Mouse (Mus musculus) spleen, adult 10 weeks (tissue): Measurements from ENCODE around the gene Casc4. TPM values are rescaled to one million over a fixed set of nuclear protein-coding genes. Genes with fewer than 3 reads are reported as not detected.

Source experiments
- polyA plus RNA-seq: library from polyadenylated mRNA; stranded (reverse); fragments of 350-450 nt; fragmentation: Illumina TruSeq; extraction: RNeasy Lipid Tissue Mini Kit (QIAGEN cat#74804); gene quantifications from one replicate; pipeline ENCODE4 v1.2.3, GENCODE M21; 2015; ENCODE audit warnings: low replicate concordance; ENCODE audit not compliant: insufficient read depth

Gene Casc4
- polyA plus RNA-seq: 10.1 TPM

DNA sequence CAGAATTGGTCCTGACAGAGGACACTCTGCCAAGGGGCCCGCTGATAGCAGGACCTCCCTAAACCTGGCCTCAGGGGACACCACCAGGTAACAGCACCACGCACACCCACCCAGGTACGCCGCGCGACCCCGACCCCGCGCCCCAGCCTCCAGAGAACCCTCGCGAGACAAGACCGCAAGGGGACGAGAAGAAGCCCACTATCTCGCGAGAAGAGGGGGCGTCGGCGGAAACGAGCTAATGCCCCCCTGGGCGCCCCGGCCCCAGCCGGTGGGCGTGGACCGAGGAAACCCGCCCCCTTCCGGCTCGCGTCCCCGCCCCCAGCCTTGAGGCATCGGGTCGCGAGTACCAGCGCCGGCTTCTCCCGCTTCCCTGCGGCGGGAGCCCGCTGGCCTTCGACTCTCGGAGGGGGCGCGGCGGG is at the start of gene Casc4:
Gene Casc4 (plus strand): TSS at position 339 of the 419 bp plus-strand sequence.

DNA sequence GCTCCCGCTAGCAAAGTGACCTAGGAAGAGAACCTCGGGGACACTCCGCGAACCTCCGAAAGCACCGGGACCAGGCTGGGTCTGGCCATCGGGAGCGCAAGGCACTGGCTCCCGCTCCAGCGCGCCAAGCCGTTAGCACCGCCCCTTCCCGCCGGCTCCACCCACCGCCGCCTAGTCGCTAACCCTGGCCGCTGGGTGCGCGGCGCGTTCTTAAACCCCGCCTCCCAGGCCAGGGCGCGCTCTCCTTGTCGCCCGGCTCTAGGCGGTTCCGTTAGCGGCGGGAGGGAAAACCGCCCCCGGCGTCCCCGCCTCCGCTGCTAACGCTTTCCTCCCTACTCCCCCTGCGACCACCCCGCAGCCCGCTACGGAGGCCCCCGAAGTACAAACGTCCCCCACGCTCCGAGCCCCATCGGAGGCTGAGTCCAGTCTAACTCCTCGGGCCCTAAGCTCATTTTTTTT is 89.0 kb downstream of the Casc4 start, which contains the start of the genes Ctdspl2 and Mageb3:
Gene Ctdspl2 (plus strand): TSS at position 237 of the 459 bp plus-strand sequence.
Gene Mageb3 (minus strand): TSS at position 328 of the 459 bp plus-strand sequence.

Other genes with a start within 250 kb of the Casc4 start
- gene Frmd5, start 59.9 kb upstream of the Casc4 start, polyA plus RNA-seq: 3.1 TPM
- 39.7 TPM for gene Ctdspl2, start 89.0 kb downstream of the Casc4 start, polyA plus RNA-seq
- gene Mageb3, start 89.1 kb downstream of the Casc4 start, polyA plus RNA-seq: not detected
- 26.1 TPM for gene Eif3j1, start 161.6 kb downstream of the Casc4 start, polyA plus RNA-seq